Mouse (Mus musculus): Measurements from ENCODE around the gene Vmn2r67. TPM values are rescaled to one million over a fixed set of nuclear protein-coding genes. Genes with fewer than 3 reads are reported as not detected.

The Vmn2r67 gene
- polyA plus RNA-seq (2017; shearing (Covaris generic)) = not detected

GRCm38 (mm10) chr7:85155898-85156297, at the start of gene Vmn2r67:
Gene Vmn2r67, minus strand, starts transcription at chr7:85155998.

Other genes with a start within 250 kb of the Vmn2r67 start
- not detected for gene Vmn2r65, start 191.9 kb downstream of the Vmn2r67 start, polyA plus RNA-seq (2017; shearing (Covaris generic))
- gene Vmn2r66, start 143.7 kb downstream of the Vmn2r67 start, polyA plus RNA-seq (2017; shearing (Covaris generic)) = not detected
- gene Vmn2r68, start 81.8 kb upstream of the Vmn2r67 start, polyA plus RNA-seq (2017; shearing (Covaris generic)) = 0.13 TPM